Mouse (Mus musculus) small intestine, adult 2 months (tissue): Measurements from ENCODE around the gene Arntl2.

Experiments
- CTCF ChIP-seq: fragments of 200-500 bp; IDR thresholded peaks from 2 replicates; pipeline ENCODE4 v1.5.1; 2012; ENCODE audit warnings: low read depth, mild to moderate bottlenecking, control low read depth, inconsistent platforms, low read length, moderate library complexity, mixed read lengths; ENCODE audit not compliant: insufficient replicate concordance, insufficient read length; ENCODE audit errors: extremely low read depth
- POLR2A ChIP-seq: fragments of 200-500 bp; IDR thresholded peaks from 2 replicates; pipeline ENCODE4 v1.6.1; 2012; ENCODE audit warnings: low read depth, mild to moderate bottlenecking, control low read depth, inconsistent platforms, low read length, moderate library complexity

DNA sequence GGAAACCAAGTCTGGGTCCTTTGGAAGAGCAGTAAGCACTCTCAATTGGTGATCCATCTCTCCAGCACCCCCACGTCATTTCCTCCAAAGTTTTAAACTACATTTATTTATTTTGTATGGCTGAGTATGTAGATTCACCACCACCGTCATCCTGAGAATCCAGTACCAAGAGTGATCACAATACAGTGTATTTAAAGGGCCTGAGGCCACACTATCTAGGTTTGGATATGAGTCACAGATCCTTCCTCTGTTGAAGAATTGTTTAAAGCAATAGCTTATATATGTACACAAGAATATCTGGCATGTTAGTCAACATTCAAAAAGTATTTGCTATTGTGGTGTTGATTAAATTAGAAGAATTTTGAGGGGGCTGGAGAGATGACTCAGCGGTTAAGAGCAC, 52.4 kb downstream of the Arntl2 start:
- no peak for TF ChIP-seq CTCF
- no peak for TF ChIP-seq POLR2A
